Mouse (Mus musculus) activated CD4-positive, CD25-positive, alpha-beta regulatory T cell, adult 4 months (primary cell): Measurements from ENCODE around the gene Abcg4. TPM values are rescaled to one million over a fixed set of nuclear protein-coding genes. Genes with fewer than 3 reads are reported as not detected.
A peak's percentile ranks its signal among the peaks of the same experiment; 100 is the strongest.

ENCODE experiments used
- ATAC-seq: one replicate; pipeline ENCODE4 v1.8.0; 2017
- polyA plus RNA-seq, 2 experiments: library from polyadenylated mRNA; unstranded; fragments of 100-300 nt; shearing (Covaris generic); gene quantifications; one replicate each; pipeline ENCODE4 v1.2.1; 2017

Gene Abcg4
- polyA plus RNA-seq, 2 experiments from 2014 or later = not detected

GRCm38 (mm10) chr9:44269077-44269476 is 19.3 kb downstream of the Abcg4 start:
- ATAC-seq = no peak

DNA sequence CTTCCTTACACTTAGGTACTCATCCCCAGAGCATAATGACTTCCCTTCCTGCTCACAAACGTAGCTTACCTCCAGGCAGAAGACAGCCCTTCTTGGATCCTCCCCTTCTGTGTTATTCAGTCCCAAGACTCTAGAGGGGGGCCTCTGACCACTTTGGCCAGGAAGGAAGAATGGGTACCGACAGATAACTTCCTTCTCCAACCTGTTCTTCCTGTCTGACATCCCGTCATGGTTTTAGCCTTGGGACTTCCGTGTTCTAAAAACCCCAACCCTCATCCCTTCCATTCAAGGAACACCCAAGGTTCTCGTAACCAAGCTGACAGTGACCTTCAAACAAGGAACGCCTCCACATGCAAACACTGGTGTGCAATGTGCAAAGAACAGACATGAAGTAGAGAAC is 20.0 kb downstream of the Abcg4 start, which contains the start of gene Nlrx1:
Gene Nlrx1, minus strand, starts transcription at position 168 of the 400 bp plus-strand sequence.
- peak; percentile 12 for ATAC-seq

DNA sequence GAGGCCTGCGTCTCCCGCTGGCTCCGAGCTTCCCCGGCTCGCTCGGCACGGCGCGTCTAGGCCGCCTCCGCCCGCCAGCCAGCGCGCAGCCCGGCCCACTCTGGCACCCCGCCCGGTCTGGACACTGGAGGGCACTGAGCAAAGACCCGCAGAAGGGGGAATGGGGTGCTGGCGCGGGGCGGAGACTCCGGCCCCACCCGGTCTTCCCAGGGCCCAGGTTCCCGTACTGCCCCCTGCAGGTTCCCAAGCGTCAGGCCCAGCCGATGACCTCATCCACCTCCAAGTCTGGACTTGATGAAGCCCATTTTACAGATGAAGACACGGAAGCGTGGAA is 20.4 kb downstream of the Abcg4 start:
- ATAC-seq = peak; percentile 90

- no peak for ATAC-seq
These were observed 20.9 kb downstream of the Abcg4 start for GRCm38 (mm10) chr9:44267319-44268026.

GRCm38 (mm10) chr9:44266478-44267226 is 21.8 kb downstream of the Abcg4 start:
- ATAC-seq = no peak

GRCm38 (mm10) chr9:44261388-44261787 is 27.0 kb downstream of the Abcg4 start:
- ATAC-seq = no peak

DNA sequence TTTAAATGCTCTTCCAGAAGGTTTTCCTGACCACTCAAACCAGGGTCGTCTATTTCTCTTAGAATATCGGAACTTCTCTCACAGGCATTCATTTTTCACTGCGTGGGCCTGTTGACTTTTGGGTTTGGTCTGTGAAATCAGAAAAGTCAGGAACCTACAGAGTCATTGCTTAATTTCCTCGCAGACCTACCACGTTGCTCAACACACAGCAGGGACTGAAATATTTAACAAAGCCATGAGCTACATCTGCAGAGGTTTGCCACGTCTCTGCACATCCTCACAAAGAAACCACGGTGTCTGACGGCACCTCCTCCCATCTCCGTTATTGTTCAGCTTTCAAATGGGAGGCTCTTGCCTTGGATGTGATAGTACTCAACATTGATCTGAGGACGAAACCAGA is 29.4 kb downstream of the Abcg4 start:
- ATAC-seq = no peak

- ATAC-seq = no peak
These were observed 32.2 kb downstream of the Abcg4 start for GRCm38 (mm10) chr9:44256213-44256612.

GRCm38 (mm10) chr9:44255136-44255521 is 33.3 kb downstream of the Abcg4 start:
- ATAC-seq = no peak

- no peak for ATAC-seq
These were observed 33.8 kb downstream of the Abcg4 start for GRCm38 (mm10) chr9:44254508-44255135.

DNA sequence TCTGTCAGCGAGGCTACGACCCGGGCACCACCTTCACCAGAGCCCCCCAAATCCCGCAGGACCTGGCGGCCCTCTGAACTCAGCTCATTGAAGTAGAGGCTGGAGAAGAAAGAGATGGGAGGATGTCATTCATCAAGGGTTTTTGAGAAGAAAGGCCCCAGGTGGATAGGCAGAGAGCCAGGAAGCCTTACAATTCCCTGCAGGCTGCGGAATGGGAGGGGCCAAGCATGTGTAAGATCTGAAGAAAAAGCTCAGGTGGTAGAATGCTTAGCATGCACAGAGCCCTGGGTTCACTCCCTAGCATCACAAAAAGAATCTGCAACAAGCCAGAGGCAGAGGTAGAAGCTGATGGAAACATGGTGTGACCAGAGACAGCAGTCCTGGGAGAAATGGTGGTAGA is 35.0 kb downstream of the Abcg4 start:
- ATAC-seq = no peak

- no peak for ATAC-seq
These were observed 37.1 kb downstream of the Abcg4 start, which contains the start of gene Pdzd3 for GRCm38 (mm10) chr9:44251314-44251713. TSS of gene Pdzd3 (minus strand) at chr9:44251471.

DNA sequence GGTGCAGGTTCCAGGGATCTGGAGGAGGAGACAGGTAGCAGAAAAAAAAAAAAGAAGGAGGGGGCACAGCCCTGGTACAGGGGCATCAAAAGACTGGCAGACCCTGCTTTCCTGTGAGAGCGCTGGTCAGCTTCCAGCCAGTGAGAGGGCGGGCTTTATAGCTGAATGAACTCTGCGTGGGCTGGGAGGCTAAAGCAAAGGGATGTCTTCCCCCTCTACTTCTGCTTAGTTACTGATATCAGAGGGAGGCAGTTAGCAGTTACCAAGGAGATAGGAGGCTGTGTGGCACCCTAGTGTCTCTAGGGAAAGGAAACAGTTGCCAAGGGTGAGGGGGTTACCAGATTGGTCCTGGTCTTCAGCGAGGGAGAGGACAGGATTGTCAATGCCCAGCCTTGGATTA is 38.0 kb downstream of the Abcg4 start:
- no peak for ATAC-seq

GRCm38 (mm10) chr9:44249181-44250146 is 39.0 kb downstream of the Abcg4 start:
- ATAC-seq = no peak

GRCm38 (mm10) chr9:44247907-44248306 is 40.5 kb downstream of the Abcg4 start:
- ATAC-seq = no peak

DNA sequence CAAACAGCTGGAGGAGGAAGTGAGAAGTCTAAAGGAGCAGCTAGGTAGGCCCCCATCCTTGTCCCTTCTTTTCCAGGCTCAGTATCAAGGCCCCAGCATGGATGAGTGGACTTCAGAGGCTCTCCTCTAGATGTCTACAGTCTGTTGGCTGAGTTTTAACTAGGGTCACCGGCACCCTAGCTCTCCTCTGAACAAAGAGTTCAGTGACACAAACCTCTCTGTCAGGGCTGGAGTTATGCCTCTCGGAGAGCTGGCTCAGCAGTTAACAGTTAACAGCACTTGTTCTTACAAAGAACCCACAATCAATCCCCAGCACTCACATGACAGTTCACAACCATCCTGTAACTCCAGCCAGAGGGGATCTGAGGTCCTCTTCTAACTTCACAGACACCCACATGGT is 44.8 kb downstream of the Abcg4 start:
- ATAC-seq = no peak

DNA sequence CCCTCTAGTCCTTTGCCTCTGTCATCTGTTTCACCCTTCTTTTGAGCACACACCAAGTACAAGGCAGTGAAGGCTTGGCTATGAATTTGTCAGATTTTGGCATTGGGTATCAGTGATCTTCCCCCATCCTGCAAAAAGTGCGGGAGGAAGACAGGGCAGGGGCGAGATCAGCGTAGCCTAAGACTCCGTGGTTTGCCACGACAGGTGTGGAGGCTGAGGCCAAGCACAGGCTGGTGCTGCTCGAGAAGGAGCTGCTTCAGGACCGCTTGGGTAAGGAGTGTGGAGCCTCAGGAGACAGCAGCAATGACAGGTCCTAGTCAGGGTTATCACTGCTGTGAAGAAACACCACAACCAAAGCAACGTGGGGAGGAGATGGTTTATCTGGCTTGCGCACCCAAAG is 47.0 kb downstream of the Abcg4 start:
- ATAC-seq = no peak

- ATAC-seq = no peak
These were observed 47.5 kb downstream of the Abcg4 start for GRCm38 (mm10) chr9:44240911-44241310.

DNA sequence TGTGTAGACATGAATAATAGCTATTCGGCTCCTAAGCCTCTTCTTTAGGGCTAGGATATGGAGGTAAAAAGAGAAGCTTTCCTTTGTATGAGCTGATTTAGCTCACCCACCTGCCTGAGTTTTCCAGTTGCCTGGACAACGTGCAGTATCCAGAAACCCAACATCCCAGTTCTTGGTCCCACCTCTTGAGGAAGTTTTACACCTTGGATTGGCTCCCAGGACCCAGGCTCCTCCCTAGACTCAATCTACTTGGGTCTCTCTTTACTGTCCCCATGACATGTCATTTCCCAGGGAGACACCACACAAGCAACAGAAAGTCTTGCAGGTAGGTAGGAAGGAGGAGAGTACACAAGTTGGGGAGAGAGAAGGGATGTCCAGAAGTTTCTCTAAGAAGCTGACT is 48.0 kb downstream of the Abcg4 start, which contains the start of gene Ccdc153:
Gene Ccdc153, plus strand, starts transcription at position 278 of the 400 bp plus-strand sequence.
- no peak for ATAC-seq

- no peak for ATAC-seq
These were observed 49.0 kb downstream of the Abcg4 start for GRCm38 (mm10) chr9:44239447-44239846.

DNA sequence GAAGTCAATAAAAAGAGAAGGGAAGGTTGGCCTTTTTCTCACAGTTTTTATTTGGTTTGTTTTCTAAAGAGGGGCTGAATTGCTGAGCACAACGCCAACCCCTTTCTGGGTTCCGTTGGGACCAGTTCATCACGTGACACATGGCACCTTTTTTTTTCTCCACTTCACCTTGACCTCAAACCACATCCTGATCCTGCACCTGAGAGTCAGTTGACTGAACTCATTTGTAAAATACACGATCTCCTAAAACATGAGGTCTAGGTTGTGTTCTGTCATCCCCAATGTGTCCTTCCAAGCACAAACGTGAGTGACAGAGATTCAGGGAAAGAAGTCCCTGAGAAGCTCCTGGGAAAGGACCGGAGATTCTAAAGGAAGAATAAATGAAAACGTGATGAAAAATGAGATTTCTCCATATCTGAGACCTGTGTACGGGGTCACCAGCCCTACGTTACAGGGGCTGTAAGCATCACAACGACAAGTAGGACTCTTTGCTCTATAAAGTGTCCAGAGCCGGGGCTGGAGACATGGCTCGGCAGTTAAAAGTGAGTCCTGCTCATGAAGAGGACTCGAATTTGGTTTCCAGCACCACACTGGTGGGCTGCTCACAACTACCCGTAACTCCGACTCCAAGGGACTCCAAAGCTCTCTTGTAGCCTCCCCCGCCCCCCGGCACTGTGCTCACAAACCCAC is 49.8 kb downstream of the Abcg4 start:
- peak; percentile 51 for ATAC-seq

GRCm38 (mm10) chr9:44237128-44237527 is 51.3 kb downstream of the Abcg4 start:
- no peak for ATAC-seq
